Mouse (Mus musculus): ENCODE measurements around the gene Atp1a1. TPM values are rescaled to one million over a fixed set of nuclear protein-coding genes. Genes with fewer than 3 reads are reported as not detected.

Gene Atp1a1
- polyA plus RNA-seq, 1 experiment from 2014 or later = 434 TPM

DNA sequence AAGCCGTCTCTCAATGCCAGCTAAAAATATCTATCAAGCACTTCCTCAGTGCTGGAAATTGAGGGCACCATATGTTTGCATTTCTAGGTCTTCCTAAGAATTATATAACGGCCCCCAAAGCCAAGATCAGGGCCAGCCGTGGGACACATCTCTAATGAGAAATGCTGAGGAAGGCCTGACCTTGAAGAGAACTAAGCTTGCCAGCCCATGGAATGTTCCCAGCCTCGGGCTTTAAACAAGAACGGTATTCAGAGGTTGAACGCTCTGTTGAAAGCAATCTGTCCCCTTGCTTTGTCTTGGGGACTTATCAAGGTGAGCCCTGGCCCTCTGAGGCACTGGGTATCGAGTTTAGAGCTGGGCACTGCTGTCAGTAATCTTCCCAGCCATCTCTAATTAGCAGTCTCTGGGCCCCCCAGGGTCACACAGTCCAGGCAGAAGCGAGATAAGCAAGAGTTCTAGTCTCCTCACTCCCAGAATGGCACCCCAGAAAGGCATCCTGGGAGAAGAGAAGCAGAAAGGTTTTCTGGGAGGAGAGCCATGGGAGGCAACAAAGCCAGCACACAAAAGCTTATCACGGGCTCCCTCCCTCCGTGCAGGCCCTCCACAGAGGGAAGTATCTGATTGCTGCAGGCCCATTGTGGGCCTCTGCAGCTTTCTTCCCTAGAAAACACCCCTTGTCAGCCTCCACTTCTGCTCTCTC is 41.8 kb downstream of the Atp1a1 start:
- peak; percentile 67 for ATAC-seq (replicated peaks; ENCODE audit: insufficient number of reproducible peaks, low FRiP score, low TSS enrichment)
- Histone ChIP-seq H3K9me3 (replicated peaks; ENCODE audit: control insufficient read depth, low read length) (no peaks in the 10 kb centered on the region), H3K36me3 (ENCODE audit: control insufficient read depth, insufficient read depth, low read length) (no peaks in the 10 kb centered on the region), H3K4me1 (ENCODE audit: control insufficient read depth, insufficient read depth, low read length) (peaks cover 16% of the 10 kb centered on the region), H3K4me2 (peak overlapping the region; percentile 14; the same call in 1 of the 2 replicates), H3K27ac (ENCODE audit: low read depth, low read length) (peak overlapping the region; percentile 54), H3K27me3 (ENCODE audit: control insufficient read depth, insufficient read depth, low read length) (no peaks in the 10 kb centered on the region), H3K4me3 (ENCODE audit: low read depth, low read length) (no peak overlapping the region), H3K9ac (ENCODE audit: low read depth, low read length) (no peak overlapping the region)
- WGBS (ENCODE audit: insufficient replicate concordance) = 27% methylated on average over 10 of the region's 10 CpGs

DNA sequence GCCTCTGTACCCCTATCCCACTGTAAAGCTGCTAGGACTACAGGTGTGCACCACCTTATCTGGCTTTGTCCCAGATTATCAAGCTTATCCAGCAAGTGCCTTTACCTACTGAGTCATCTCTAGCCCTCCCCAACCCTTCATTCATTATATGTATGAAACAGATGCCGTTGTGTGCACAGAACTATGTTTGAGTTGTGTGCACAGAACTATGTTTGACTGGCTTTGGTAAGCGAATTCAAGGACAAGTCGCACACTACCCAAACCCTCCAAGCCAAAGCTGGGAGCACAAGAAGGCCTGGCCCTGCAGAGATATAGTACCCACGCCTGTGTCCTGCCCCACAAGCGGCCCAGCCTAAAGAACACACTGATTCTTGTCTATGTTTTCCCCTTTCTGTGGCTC is 42.5 kb downstream of the Atp1a1 start:
- Histone ChIP-seq H3K36me3 (ENCODE audit: control insufficient read depth, insufficient read depth, low read length) (no peaks in the 10 kb centered on the region), H3K9me3 (replicated peaks; ENCODE audit: control insufficient read depth, low read length) (no peaks in the 10 kb centered on the region), H3K4me1 (ENCODE audit: control insufficient read depth, insufficient read depth, low read length) (peaks cover 16% of the 10 kb centered on the region), H3K4me3 (ENCODE audit: low read depth, low read length) (no peak overlapping the region), H3K27ac (ENCODE audit: low read depth, low read length) (no peak overlapping the region; the same call in 1 of the 2 replicates), H3K4me2 (no peak overlapping the region), H3K9ac (ENCODE audit: low read depth, low read length) (no peak overlapping the region), H3K27me3 (ENCODE audit: control insufficient read depth, insufficient read depth, low read length) (no peaks in the 10 kb centered on the region)
- no peak for ATAC-seq (replicated peaks; ENCODE audit: insufficient number of reproducible peaks, low FRiP score, low TSS enrichment)
- 80% methylated on average over 5 of the region's 5 CpGs for WGBS (ENCODE audit: insufficient replicate concordance)

DNA sequence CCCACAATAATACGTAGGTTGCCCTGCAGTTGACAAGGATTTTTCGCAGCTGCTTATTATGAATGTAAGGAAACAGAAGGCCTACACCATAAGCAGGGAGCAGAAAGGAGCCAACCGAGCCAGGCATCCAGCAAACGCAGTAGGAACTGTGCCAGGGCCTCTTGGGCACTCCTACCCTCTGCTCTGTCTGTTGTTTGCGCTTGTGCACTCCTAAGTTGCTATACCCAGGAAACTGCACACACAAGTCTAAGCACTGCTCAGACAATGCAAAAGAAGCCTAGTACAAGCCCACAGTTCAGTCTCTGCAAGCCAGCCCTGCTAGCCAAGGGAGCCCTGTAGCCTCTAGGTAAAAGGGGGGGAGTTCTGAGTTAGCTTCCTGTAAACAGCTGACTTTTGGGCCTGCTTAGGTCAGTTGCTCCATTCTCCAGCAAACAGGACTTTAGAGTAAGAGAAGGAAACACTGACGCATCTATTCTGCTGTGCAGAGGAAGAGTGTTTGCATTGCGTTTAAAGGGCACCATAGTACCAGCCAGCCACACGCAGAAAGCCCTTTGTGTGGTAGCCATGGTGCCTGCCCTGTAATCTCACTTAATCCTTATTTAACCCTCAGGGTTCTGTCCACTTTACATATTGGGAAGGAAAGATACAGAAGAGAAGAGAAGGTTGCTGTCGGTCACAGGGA is 43.5 kb downstream of the Atp1a1 start:
- no peak overlapping the region for H3K27ac ChIP-seq (ENCODE audit: low read depth, low read length)
- no peak overlapping the region for H3K4me2 ChIP-seq
- no peaks in the 10 kb centered on the region for H3K9me3 ChIP-seq (replicated peaks; ENCODE audit: control insufficient read depth, low read length)
- no peaks in the 10 kb centered on the region for H3K36me3 ChIP-seq (ENCODE audit: control insufficient read depth, insufficient read depth, low read length)
- ATAC-seq (replicated peaks; ENCODE audit: insufficient number of reproducible peaks, low FRiP score, low TSS enrichment) = no peak
- no peaks in the 10 kb centered on the region for H3K27me3 ChIP-seq (ENCODE audit: control insufficient read depth, insufficient read depth, low read length)
- 81% methylated on average over 9 of the region's 9 CpGs for WGBS (ENCODE audit: insufficient replicate concordance)
- no peak overlapping the region for H3K4me3 ChIP-seq (ENCODE audit: low read depth, low read length)
- no peak overlapping the region for H3K9ac ChIP-seq (ENCODE audit: low read depth, low read length)
- H3K4me1 ChIP-seq (ENCODE audit: control insufficient read depth, insufficient read depth, low read length) = peaks cover 16% of the 10 kb centered on the region

DNA sequence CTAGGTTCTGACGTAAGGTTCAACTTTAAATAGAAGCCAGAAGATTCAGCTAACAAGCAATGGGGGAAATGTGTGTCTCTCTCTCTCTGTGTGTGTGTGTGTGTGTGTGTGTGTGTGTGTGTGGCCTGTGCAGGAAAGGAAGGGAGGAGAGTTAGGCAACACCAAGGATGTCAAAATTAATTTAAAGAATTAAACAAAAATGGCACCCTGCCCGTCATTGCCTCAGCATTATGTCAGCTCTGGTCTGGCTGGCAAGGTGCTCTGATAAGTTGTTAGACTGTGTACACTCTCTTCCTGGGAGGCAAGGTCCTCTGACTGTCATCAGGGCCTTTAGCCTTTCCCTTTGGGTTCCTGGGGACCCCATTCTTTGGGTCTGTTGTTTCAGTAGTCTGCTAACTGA is 47.8 kb downstream of the Atp1a1 start:
- H3K9me3 ChIP-seq (replicated peaks; ENCODE audit: control insufficient read depth, low read length) = no peaks in the 10 kb centered on the region
- no peak overlapping the region for H3K9ac ChIP-seq (ENCODE audit: low read depth, low read length)
- no peaks in the 10 kb centered on the region for H3K36me3 ChIP-seq (ENCODE audit: control insufficient read depth, insufficient read depth, low read length)
- no peak overlapping the region for H3K27ac ChIP-seq (ENCODE audit: low read depth, low read length)
- WGBS (ENCODE audit: insufficient replicate concordance) = 74% methylated on average over 2 of the region's 2 CpGs
- H3K4me3 ChIP-seq (ENCODE audit: low read depth, low read length) = no peak overlapping the region
- no peak for ATAC-seq (replicated peaks; ENCODE audit: insufficient number of reproducible peaks, low FRiP score, low TSS enrichment)
- H3K4me1 ChIP-seq (ENCODE audit: control insufficient read depth, insufficient read depth, low read length) = peaks cover 20% of the 10 kb centered on the region
- no peaks in the 10 kb centered on the region for H3K27me3 ChIP-seq (ENCODE audit: control insufficient read depth, insufficient read depth, low read length)
- H3K4me2 ChIP-seq = no peak overlapping the region

DNA sequence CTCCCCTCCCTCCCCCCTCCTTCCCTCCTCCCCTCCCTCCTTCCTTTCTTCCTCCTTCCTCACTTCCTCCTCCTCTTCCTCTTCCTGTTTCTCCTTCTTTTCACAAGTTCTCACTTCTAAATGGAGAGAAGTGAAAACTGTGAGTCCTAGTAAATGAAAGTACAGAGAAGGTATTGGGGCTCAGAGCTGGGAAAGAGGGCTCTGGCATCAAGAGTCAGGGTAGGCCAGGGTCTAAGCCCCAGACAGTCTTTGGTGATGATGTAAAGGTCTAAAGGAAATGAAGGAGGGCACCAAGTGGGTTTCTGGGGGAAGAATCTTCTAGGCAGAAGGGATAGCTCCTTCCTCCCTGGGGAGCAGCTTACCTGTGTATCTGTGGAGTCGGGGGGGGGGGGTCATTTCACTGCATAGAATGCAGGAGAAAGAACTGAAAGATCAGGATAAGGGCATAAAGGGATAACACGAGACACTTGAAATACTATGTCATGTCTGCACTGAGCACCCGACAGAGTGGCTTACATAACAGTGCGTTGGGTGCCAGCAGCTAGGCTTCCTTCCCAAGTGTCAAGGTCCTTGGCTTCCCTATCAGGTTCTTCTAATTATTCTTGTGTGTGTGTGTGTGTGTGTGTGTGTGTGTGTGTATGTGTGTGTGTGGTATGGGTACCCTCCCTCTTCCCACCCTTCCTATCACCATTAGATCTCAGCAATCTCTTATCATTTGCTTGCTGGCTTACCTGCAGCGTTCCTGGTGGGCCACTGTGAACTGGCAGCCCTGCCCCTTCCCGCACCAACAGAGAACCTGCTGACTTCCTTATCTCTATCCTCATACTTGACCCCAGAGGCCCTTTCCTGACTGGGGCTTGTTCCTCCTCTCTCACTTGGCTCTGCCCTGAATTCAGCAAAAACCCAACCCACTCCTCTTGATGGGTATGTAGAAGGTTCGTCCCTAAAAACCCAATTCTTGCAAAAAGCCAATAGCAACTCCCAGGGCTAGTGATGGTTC is 51.6 kb downstream of the Atp1a1 start:
- 43% methylated on average over 7 of the region's 7 CpGs for WGBS (ENCODE audit: insufficient replicate concordance)
- no peak overlapping the region for H3K4me2 ChIP-seq
- H3K4me1 ChIP-seq (ENCODE audit: control insufficient read depth, insufficient read depth, low read length) = peaks cover 32% of the 10 kb centered on the region
- no peak overlapping the region for H3K4me3 ChIP-seq (ENCODE audit: low read depth, low read length)
- peak overlapping the region; percentile 22; the same call in 1 of the 2 replicates for H3K27ac ChIP-seq (ENCODE audit: low read depth, low read length)
- H3K9ac ChIP-seq (ENCODE audit: low read depth, low read length) = no peak overlapping the region
- no peaks in the 10 kb centered on the region for H3K9me3 ChIP-seq (replicated peaks; ENCODE audit: control insufficient read depth, low read length)
- no peaks in the 10 kb centered on the region for H3K27me3 ChIP-seq (ENCODE audit: control insufficient read depth, insufficient read depth, low read length)
- ATAC-seq (replicated peaks; ENCODE audit: insufficient number of reproducible peaks, low FRiP score, low TSS enrichment) = no peak
- no peaks in the 10 kb centered on the region for H3K36me3 ChIP-seq (ENCODE audit: control insufficient read depth, insufficient read depth, low read length)

DNA sequence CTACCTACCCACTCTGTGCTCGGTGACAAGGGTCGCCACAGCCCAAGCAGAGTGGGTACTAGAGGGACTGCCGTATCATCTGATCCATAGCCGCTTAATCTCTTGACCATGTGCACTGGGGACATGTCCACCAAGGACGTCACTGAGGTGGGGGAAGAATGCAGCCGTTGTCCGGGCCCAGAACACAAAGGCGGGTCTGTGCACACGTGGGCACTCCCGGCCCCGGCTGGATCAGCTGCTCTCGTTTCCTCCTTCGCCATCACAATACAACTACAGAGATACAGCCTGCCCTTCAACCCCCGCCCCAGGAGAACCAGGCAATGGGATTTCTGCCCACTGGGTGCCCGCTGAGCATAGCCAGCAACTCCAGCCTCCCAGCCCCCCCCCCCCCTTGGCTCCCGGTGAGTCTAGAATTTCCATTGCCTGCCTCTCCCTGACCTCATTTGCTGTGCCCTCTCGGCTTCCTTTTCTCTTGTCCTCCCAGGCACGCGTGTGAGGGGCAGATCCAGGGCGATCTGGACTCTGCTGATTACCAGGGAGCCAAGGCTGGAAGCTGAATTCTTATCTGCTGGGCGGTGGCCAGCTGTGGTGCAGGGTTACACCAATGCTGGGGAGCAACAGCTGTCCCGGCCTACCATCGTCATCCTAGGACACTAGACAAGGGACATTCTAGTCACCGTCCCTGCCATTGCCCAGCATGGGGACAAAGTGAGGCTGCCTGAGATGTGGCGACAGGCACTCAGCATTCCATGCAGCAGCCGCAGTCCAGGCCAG is 52.8 kb downstream of the Atp1a1 start:
- Histone ChIP-seq H3K27me3 (ENCODE audit: control insufficient read depth, insufficient read depth, low read length) (no peaks in the 10 kb centered on the region), H3K4me2 (peak overlapping the region; percentile 56), H3K4me3 (ENCODE audit: low read depth, low read length) (0 out of 2 replicates have a peak overlapping the region, but pooled peaks have one; percentile 10), H3K9me3 (replicated peaks; ENCODE audit: control insufficient read depth, low read length) (no peaks in the 10 kb centered on the region), H3K27ac (ENCODE audit: low read depth, low read length) (peak overlapping the region; percentile 82), H3K36me3 (ENCODE audit: control insufficient read depth, insufficient read depth, low read length) (no peaks in the 10 kb centered on the region), H3K4me1 (ENCODE audit: control insufficient read depth, insufficient read depth, low read length) (peaks cover 32% of the 10 kb centered on the region), H3K9ac (ENCODE audit: low read depth, low read length) (peak overlapping the region; percentile 60)
- 33% methylated on average over 24 of the region's 26 CpGs for WGBS (ENCODE audit: insufficient replicate concordance)
- ATAC-seq (replicated peaks; ENCODE audit: insufficient number of reproducible peaks, low FRiP score, low TSS enrichment) = peak; percentile 91

DNA sequence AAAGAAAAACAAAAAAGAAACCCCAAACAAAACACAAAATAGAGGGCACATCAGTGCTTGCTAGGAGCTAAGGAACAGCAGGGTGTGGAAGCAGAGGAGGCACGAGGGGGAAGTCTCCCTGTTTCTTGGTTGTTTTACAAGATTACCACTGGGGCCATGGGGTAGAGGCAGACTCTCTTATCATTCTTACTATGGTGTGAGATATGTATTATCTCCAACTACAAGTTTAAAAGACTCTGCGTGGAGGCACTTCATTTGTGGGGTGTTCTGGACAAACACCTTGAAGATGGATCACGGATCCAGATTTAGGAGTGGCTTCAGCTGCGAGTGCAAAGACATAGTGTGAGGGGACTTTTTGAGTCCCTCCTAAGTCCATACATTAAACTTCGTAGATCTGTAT is 54.7 kb downstream of the Atp1a1 start:
- ATAC-seq (replicated peaks; ENCODE audit: insufficient number of reproducible peaks, low FRiP score, low TSS enrichment) = no peak
- 57% methylated on average over 5 of the region's 5 CpGs for WGBS (ENCODE audit: insufficient replicate concordance)
- Histone ChIP-seq H3K9me3 (replicated peaks; ENCODE audit: control insufficient read depth, low read length) (no peaks in the 10 kb centered on the region), H3K4me3 (ENCODE audit: low read depth, low read length) (no peak overlapping the region), H3K4me2 (no peak overlapping the region), H3K27ac (ENCODE audit: low read depth, low read length) (no peak overlapping the region), H3K36me3 (ENCODE audit: control insufficient read depth, insufficient read depth, low read length) (no peaks in the 10 kb centered on the region), H3K27me3 (ENCODE audit: control insufficient read depth, insufficient read depth, low read length) (no peaks in the 10 kb centered on the region), H3K9ac (ENCODE audit: low read depth, low read length) (no peak overlapping the region), H3K4me1 (ENCODE audit: control insufficient read depth, insufficient read depth, low read length) (peaks cover 32% of the 10 kb centered on the region)

DNA sequence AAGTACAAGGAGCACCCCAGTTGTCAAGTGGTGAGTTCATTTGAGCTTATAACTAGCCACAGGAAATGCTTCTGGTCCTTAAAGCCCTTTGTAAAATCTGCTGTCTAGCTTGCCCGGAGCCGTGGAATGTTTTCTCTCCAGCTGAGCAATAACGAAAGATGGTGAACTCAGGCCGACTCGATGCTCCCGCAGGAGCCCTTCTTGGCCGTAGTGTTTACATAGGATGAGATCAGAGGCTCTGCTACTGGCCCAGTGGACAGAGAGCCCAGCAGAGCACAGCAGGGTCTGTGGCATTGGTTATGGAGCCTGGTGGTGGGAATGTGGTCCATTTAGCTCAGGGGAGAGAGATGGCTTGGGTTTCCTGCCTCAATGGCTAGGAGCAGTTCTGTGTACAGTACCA is 60.4 kb downstream of the Atp1a1 start:
- no peak overlapping the region for H3K4me3 ChIP-seq (ENCODE audit: low read depth, low read length)
- no peak overlapping the region for H3K4me2 ChIP-seq
- ATAC-seq (replicated peaks; ENCODE audit: insufficient number of reproducible peaks, low FRiP score, low TSS enrichment) = no peak
- peaks cover 3% of the 10 kb centered on the region; the same call in 1 of the 2 replicates for H3K4me1 ChIP-seq (ENCODE audit: control insufficient read depth, insufficient read depth, low read length)
- no peaks in the 10 kb centered on the region for H3K9me3 ChIP-seq (replicated peaks; ENCODE audit: control insufficient read depth, low read length)
- peak overlapping the region; percentile 12; the same call in 1 of the 2 replicates for H3K27ac ChIP-seq (ENCODE audit: low read depth, low read length)
- 28% methylated on average over 7 of the region's 7 CpGs for WGBS (ENCODE audit: insufficient replicate concordance)
- no peaks in the 10 kb centered on the region for H3K27me3 ChIP-seq (ENCODE audit: control insufficient read depth, insufficient read depth, low read length)
- H3K36me3 ChIP-seq (ENCODE audit: control insufficient read depth, insufficient read depth, low read length) = no peaks in the 10 kb centered on the region
- H3K9ac ChIP-seq (ENCODE audit: low read depth, low read length) = no peak overlapping the region

All from heart, embryonic 11.5 days (tissue).